Mouse (Mus musculus): ENCODE results near the gene Sds.

Sds gene

GRCm38 (mm10) chr5:120439887-120440670 lies 36.2 kb upstream of the Sds start:
- no peak for DNase-seq (ENCODE audit: low spot score in 2 of 2)

GRCm38 (mm10) chr5:120440733-120441132 lies 35.6 kb upstream of the Sds start:
- DNase-seq (ENCODE audit: low spot score in 2 of 2) = peak; percentile 66 to 76

GRCm38 (mm10) chr5:120447305-120447704 lies 29.0 kb upstream of the Sds start:
- no peak for DNase-seq (ENCODE audit: low spot score in 2 of 2)

DNA sequence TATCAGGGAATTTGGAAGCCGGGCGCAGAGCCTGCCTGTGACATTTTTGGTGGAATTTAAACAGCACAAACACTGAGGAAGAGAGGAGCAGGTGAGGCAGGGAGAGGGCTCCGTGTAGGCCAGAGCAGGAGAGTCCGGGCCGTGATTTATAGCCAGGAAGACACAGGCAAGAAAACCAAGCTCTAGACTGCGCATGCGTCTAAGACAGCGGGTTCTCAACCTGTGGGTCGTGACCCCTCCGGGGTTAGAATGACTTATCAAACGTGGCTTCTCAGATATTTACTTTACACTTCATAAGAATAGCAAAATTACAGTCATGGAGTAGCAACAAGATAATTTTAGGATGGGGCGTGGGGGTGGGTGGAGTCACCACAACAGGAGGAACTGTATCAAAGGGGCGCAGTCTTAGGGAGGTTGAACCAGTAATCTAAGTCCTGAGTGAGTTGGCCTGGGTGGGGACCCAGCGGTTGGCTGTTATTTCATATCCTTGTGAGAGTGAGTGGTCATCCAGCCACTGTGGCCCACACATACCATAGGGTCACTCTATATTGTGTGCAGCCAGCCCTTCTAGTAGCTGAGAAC lies 21.5 kb upstream of the Sds start:
- DNase-seq (ENCODE audit: low spot score in 2 of 2) = no peak

GRCm38 (mm10) chr5:120456253-120456652 lies 20.1 kb upstream of the Sds start:
- DNase-seq (ENCODE audit: low spot score in 2 of 2) = no peak

GRCm38 (mm10) chr5:120456841-120457554 lies 19.3 kb upstream of the Sds start:
- DNase-seq (ENCODE audit: low spot score in 2 of 2) = no peak

- DNase-seq (ENCODE audit: low spot score in 2 of 2) = peak; percentile 20 to 34
Observed at GRCm38 (mm10) chr5:120457628-120458027, 18.7 kb upstream of the Sds start.

GRCm38 (mm10) chr5:120459133-120459532 lies 17.2 kb upstream of the Sds start:
- no peak for DNase-seq (ENCODE audit: low spot score in 2 of 2)

DNA sequence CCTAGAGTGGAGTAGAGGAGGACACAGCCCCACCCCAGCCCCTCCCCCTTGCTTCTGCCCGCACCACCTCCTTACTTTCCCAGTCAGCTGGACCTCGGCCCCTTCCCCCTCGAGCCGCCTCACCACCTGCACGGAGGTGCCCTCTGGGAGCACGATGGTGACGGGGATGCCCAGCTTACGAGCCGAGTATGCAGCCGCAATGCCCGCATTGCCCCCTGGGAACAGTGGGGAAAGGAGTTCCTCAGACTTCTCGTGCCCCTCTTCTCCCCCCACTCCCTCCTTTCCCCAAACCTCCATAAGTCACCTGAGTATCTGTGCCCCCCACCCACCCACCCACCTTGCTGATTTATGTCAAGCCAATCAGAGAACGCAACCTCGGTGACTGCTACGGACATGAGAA lies 14.4 kb upstream of the Sds start:
- no peak for DNase-seq (ENCODE audit: low spot score in 2 of 2)

GRCm38 (mm10) chr5:120464321-120464720 lies 12.0 kb upstream of the Sds start:
- DNase-seq (ENCODE audit: low spot score in 2 of 2) = no peak

DNA sequence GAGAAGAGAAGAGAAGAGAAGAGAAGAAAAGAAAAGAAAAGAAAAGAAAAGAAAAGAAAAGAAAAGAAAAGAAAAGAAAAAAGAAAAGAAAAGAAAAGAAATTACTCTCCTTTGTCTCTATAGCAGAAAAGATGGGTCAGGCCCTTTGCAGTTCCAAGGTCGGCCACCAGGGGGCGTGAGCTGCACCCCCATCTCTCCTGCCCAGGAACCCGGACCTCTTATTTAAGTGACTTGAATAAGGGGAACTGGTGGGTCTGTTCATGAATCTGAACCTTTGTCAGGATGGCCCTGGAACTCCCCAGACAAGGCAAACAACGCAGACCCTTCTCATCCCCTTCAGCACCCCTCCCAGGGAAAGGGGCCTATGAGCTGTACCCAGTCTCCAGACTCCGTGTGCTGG lies 11.3 kb upstream of the Sds start:
- no peak for DNase-seq (ENCODE audit: low spot score in 2 of 2)

DNA sequence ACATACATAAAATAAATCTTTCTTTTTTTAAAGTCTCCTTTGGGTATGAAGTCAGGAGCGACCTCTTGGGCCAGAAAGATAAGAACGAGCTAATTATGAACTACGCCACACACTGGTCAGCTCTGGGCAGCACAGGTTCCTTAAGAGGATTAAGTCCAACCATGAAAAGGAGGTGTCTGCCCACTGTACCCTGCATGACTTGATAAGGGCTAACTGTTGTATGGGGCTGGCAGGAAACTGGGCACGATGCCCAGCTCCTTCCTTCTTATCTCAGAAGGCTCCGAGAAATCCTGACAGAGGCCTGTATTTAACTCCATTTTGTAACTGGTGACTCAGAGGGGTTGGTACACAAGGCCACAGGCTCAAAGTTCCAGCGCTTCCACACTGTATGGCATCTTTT lies 10.5 kb upstream of the Sds start:
- DNase-seq (ENCODE audit: low spot score in 2 of 2) = no peak

GRCm38 (mm10) chr5:120467026-120467425 lies 9.3 kb upstream of the Sds start:
- DNase-seq (ENCODE audit: low spot score in 2 of 2) = no peak

GRCm38 (mm10) chr5:120468336-120468735 lies 8.0 kb upstream of the Sds start:
- DNase-seq (ENCODE audit: low spot score in 2 of 2) = no peak

DNA sequence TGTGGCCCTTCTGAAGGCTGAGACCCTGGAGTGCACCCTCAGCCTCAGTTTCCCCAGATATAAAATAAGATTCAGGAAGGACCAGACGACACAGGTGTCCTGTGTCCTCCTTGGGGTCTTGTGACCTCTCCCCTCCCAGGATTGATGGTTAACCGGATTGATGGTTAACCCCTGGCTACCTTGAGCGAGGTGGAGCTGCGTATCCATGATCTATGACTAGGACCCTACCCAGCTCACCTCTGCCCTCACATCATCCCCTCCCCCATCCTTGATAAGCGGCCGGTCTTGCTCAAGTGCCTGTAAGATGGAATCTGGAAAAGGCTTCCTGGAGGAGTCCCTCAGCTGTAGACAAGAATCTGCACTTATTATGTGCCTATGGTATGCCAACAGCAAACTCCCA lies 7.5 kb upstream of the Sds start:
- DNase-seq (ENCODE audit: low spot score in 2 of 2) = no peak

GRCm38 (mm10) chr5:120471538-120471937 lies 4.8 kb upstream of the Sds start:
- DNase-seq (ENCODE audit: low spot score in 2 of 2) = no peak

DNA sequence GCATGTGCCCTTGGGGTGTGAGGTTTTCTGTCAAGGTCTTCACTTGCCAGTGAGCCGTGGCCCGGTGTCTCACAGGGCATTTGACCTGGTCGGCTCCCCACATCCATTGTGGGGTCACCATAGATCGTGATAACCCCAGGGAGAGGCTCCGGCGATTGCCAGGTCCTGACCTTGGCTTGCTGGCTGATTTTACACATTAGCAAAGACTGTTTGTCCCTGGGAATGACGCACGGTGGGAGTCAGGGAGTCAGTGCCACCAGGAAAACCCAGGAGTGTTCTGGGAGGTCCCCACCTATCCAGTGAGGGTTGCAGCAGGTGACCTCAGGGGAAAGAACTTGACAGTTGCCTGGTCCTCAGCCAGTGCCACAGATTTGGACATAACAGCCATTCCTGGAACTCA lies 3.6 kb upstream of the Sds start, which contains the start of gene Sdsl:
Gene Sdsl, minus strand, starts transcription at position 41 of the 400 bp plus-strand sequence.
- no peak for DNase-seq (ENCODE audit: low spot score in 2 of 2)

DNA sequence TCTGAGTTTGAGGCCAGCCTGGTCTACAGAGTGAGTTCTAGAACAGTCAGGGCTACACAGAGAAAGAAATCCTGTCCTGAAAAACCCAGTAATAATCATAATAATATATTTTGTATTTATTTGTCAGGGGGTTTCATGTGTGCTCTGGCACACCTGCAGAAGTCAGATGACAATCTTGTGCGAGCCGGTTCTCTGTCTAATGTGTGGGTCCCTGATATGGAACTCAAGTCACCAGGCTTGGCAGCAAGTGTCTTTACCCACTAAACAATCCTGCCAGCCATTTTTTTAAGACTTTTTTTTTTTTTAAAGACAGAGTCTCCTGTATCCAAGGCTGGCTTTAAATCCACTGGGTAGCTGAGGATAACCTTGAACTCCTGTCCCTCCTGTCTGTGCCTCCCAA lies 3.0 kb upstream of the Sds start:
- DNase-seq (ENCODE audit: low spot score in 2 of 2) = no peak

GRCm38 (mm10) chr5:120475861-120476260 lies 465 bp upstream of the Sds start:
- DNase-seq (ENCODE audit: low spot score in 2 of 2) = no peak

- no peak for DNase-seq (ENCODE audit: low spot score in 2 of 2)
Observed at GRCm38 (mm10) chr5:120477993-120478392, 1.7 kb downstream of the Sds start.

DNA sequence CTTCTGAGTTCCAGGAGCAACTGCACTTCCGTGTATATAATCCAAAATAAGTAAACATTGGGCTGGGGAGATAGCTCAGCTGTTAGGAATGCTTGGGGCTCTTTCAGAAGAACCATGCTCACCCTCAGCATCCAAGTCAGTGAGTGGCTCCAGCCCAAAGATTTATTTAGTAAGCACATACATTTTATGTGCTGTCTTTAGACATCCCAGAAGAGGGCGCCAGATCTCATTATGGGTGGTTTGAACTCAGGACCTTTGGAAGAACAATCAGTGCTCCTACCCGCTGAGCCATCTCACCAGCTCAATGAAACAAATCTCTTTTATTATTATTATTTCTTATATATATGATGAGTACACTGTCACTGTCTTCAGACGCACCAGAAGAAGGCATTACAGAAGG lies 3.2 kb downstream of the Sds start:
- no peak for DNase-seq (ENCODE audit: low spot score in 2 of 2)

DNA sequence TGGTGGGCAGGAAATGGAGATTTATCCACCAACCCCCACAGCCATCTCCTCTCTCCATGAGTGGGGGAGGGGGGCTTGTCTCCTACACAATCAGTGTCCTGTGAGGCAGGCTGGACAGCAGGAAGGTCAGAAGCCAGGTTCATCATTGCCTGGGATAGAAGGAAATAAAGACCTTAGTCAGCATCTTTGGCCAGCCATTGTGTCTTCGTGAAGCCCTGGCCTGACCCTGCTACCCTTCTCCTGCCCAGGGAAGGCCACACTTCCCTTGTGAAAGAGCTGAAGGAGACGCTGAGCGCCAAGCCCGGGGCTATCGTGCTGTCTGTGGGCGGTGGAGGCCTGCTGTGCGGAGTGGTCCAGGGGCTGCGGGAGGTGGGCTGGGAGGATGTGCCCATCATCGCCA lies 4.9 kb downstream of the Sds start:
- DNase-seq (ENCODE audit: low spot score in 2 of 2) = no peak

DNA sequence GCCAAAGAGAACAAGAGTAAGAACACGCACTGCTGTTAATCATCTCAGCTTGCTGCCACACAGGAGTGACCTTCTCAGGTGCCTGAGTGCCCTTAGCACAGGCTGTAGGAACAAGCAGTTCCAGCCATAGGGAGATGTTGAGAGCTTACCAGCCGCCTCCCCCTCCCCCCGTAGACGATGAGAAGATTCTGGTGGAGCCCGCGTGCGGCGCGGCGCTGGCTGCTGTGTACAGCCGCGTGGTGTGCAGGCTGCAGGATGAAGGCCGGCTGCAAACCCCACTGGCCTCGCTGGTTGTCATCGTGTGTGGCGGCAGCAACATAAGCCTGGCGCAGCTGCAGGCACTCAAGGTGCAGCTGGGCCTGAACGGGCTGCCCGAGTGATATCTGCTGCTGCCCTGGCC lies 7.1 kb downstream of the Sds start:
- DNase-seq (ENCODE audit: low spot score in 2 of 2) = no peak

Data from right cerebral cortex, postnatal 36 days (tissue).